Mouse (Mus musculus) cerebellum, adult 18-20 months (tissue): ENCODE data around the gene Gm47969.

Source experiments
- DNase-seq, 2 experiments: peaks; one replicate each; pipeline ENCODE4 v3.0.0; 2021

Gene Gm47969

GRCm38 (mm10) chr1:83076190-83076917, 31.6 kb downstream of the Gm47969 start:
- DNase-seq: peak; percentile 11

- DNase-seq: no peak
Measured at GRCm38 (mm10) chr1:83077016-83077415, 32.3 kb downstream of the Gm47969 start.

- no peak for DNase-seq
Measured at GRCm38 (mm10) chr1:83084790-83085189, 40.1 kb downstream of the Gm47969 start.

GRCm38 (mm10) chr1:83091268-83091667, 46.5 kb downstream of the Gm47969 start:
- DNase-seq: no peak
